Mouse (Mus musculus) hindlimb bud, embryonic 11.5 days (tissue): ENCODE data around the gene Kif2a.

Experiments used
- DNase-seq: peaks from one replicate; pipeline ENCODE4 v3.0.0-alpha.2; 2012; ENCODE audit warnings: low read depth, low spot score; ENCODE audit errors: extremely low spot score

Gene Kif2a

DNA sequence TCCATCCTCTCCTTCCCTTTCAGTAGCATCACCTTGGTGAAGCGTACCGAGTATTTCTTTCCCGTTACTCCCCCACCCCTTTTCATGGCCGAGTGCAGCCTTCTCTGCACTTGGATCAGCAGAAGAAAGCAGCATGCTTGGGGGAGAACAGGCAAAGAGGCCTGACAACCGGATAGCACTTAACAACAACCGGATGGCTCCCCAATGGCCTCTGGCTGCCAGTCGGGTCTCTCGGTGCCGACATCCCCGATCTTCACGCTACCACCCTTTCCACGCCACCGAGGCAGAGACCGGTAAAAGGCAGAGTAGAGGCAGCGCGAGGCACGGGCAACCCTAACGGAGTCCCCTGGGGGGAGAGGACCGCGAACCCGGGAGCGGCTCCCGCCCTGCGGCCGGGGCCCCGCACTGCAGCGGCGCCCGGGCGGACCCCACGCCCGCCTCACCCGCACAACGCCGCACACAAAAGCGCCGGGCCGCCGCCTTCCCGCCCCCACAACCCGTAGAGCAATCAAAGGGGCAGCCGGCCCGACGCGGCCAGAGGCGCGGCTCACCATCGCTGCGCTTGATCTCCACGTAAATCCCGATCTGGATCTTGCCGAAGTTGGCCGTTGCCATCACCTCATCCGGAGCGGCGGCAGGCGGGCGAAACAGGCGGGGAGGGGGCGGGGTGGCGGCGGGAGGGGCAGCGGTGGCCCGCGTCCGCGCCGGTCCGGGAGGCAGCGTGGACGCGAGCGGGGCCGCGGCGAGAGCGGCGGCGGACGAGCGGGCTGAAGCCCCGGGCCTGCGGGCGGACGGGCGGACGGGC, at the start of gene Kif2a:
Gene Kif2a, minus strand, starts transcription at position 666 of the 805 bp plus-strand sequence.
- peak; percentile 31 for DNase-seq

DNA sequence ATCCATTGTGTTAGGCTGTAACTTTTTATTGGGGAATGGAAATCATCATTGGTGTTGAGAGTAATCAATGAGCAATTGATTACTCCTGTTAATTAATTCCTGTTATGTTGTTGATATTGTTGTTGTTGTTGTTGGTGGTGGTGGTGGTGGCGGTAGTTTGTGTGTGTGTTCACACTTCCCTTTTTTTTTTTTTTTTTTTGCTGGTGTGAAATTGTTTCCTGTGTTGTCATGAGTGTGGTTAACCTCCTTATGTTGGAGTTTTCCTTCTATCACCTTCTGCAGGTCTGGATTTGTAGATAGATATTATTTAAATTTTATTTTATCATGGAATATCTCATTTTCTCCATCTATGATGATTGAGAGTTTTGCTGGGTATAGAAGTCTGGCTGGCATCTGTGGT, 47.1 kb upstream of the Kif2a start:
- no peak for DNase-seq

DNA sequence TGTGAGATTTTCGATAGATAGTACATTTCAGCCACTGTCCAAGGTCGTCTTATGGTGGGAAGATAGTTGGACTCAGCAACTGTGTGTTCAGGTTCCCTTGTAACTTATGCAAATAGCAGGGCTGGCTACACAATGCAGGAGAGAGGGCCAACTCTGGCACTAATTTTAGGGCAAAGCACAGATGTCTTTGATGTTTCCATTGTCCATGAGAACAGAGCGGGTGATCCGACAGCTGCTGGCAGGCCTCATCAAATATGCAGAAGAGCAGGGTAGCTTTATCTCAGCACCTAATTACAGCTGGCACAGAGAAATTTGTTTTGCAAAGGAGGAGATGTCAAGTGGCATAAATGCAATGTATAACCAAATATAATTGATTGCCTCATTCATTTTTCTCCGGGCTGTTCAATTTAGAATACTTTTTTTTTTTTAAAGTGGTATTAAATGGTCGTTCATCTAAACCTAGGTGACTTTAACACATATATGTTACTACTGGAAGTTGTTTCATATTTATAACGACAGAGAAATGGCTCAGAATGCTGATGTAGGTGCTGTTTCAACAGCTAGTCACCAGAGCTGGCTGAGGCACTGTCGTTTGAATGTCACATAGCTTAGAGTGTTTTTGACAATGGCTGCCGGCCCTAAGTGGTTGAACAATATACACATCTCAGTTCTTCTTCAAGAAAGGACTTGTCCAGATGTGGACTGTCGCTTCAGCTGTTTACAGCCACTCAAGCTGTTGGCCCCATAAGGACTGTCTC, 43.4 kb upstream of the Kif2a start:
- DNase-seq: no peak

DNA sequence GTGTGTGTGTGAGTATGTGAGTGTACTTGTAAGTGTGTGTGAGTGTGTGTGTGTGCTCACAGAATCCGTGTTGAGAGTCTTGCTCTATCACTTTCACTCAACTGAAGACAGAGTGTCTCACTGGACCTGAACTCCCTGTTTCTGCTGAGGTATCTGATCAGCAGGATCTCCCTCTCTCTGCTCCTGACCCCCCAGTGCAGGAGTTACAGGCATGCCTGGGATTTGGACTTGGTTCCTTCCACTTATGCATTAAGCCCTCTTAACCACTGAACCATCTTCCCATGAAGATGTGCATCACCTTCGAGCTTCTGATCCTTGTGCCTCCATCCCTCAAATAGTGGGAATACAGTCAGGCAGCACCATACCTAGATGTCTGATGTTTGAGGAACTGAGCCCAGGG, 42.3 kb upstream of the Kif2a start:
- no peak for DNase-seq

DNA sequence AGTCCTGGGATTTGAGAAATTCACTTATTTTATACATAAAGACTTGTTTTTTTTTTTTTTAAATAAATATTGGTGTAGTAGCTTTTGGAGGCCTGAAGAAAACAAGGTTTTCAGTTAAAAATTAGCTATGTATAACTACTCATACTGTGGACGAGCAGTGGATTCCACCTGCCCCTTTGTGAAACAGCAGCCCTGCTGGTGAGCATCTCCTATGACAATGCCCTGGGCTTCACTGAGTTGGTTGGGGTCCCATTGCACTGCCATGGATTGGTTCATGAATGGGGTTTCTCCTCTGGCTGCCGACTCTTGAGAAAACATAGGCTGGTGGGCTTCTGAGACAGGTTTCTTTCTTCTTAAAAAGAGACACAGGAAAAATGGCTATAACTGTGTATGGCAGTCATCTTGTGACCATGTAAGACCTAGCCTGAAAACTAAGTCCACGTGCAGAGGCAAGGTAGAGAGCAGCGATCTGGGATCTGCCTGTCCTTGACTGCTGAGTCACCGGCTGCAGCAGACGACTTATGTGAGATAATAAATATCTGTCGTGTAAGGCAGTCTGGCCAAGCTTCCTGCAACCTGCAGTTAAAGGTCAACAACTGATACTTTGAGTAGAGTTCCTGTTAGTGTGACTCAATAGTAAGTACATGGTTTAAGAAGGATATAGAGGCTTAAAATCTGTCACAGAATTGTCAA, 41.3 kb upstream of the Kif2a start:
- no peak for DNase-seq

DNA sequence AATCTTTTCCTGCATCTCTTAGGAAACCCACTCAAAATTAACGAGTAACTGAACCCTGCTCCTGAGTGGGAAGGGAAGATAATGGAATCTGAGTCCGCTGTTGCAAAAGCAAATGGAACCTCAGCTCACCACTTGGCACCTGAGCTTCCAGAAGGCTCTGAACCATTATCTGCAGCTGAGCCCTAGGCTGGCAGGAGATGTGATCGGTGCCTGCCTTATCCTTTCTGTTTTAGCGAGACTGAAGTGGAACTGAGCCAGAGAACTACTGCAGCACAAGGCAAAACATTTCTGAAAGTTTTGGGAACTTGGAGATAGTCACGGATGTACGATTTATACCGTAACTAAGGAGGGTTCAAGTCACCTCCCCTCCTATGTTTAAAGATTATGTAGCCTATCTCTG, 38.2 kb upstream of the Kif2a start:
- no peak for DNase-seq

DNA sequence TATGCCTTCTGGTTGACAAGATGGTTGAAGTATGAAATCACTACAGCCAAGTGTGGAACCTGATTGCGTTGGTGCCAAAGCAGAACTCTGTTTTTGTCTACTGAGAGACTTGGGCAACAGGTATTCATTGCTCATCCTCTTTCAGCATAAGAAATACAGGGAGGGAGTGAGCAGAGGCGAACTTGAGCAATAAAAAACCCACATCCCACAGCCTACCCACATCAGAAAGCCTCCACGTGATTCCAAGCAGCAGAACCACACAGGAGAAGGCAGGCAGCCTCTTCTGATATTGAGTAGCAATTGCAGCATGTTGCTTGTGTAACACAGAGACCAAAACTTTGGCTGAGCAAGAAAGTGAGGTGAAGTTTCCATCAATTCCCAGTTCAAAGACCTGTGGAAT, 37.5 kb upstream of the Kif2a start:
- no peak for DNase-seq

DNA sequence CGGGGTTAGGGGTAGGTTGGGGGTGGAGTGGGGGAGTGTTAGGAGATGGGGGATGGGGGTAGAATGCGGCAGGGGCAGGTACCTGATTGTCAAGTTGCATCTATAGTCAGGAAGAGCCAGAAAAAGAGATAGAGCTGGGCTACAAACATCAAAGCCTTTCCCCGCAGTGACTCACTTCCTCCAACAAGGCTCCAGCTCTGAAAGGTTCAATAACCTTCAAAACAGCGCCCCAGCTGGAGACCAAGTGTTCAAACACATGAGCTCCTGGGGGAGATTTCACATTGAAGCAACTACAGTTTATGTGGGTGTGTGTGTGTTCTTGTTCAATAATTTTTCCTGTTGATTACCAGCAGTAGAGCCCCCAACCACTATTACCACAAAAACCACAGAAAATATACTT, 34.4 kb upstream of the Kif2a start:
- DNase-seq: no peak

DNA sequence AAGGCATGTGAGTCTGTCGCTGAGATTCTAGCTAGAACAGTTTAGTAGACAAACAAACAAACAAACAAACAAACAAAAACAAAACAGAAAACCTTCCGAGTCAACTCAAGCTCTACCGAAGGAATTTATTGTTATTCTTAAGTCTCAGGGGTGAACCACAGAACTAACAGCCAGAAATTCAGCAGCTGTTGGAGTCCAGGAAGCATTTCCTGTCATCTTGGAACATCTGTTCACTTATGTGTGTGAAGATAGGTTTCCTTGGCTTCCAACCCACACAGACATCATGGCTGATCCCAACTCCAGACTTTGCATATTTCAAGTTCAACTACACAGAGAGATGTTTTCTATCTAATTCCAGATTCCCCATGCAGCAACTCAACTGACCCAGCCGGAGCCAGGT, 32.6 kb upstream of the Kif2a start:
- no peak for DNase-seq

DNA sequence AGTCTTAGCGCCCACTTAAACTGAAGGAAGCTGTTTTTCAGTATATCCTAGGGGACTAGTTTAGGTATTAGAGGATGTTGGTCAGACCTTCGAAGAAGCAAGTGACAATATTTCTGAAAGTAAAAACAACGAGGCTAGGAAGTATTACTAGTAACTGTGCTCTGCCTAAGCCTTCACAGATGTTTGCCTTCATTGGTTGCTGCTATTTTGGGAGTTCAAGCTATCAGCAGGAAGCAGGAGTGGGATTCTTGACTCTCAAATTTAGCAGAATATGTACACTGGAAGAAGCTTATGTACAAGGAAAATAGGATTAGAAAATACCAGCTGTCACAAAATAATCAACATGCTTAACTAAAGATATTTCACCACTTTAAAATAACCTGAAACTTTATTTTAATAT, 29.4 kb upstream of the Kif2a start:
- DNase-seq: no peak

DNA sequence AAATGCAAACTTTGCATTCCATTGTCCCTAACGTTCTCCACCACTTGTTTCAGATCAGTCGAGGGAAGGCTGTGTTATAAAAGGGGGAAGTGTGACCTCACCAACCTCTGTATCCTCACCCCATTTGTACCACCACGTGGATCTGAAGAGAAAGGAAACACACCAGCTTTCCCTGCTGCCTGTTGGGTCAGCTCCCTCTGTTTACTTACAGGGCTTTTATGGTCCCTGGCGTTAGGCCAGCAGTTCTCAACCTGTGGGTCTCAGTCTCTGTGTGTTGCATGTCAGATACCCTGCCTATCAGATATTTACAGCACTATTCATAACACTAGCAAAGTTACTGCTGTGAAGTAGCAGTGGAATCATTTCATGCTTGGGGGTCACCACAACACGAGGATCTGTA, 22.3 kb upstream of the Kif2a start:
- DNase-seq: no peak

DNA sequence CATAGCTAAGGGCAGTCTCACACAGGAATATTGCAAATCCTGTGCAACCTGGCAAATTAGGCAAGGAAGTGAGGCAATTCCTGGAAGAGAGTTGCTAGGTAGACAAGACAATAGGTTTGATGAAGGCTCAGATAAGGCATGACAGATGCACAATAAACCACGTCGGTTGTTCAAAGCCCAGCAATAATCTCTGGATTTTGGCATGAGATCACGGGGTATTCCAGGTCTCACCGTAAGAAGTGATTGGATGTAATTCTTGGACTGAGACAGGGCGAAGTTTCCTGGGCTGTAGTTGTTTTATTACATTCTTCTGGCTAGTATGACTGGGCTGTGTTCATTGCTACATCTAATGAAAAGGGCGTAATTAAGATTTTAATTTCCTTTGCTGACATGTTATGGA, 20.6 kb upstream of the Kif2a start:
- no peak for DNase-seq

DNA sequence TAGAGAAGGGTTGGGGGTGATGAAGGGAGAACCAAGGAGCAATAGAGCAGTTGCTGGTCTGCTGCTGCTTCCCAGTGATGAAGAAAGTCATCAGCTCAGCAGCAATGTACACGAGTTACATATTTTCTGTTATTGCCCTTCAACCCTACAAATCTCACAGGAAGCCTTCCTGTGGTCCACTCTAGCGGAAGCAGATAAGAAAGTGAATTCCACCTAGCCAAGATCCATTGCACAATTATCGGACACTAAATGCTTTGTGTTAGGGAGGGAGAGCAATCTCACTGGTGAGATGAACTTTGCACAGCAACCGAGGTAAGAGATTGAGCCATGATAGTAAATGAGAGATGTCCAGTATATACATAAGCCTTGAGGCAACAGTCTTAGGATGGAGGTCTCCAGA, 17.6 kb upstream of the Kif2a start:
- no peak for DNase-seq

DNA sequence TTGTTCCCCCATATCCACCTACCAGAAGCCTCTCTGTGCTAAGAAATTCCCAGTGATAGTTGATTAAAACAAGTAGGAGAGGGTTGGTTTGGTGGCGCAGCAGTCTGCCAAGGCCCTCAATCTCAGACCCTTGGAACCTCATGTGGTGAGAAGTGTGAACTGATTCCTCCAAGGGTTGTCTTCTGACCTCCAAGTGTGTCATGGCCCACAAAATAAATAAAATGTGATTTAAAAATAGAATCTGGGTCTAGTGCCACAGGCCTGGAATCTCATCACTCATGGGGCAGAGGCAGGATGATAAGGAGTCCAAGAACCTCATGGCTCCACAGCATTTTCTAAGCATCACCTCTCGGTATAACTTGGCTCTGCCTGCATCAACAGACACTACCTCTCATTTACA, 16.4 kb upstream of the Kif2a start:
- DNase-seq: no peak

DNA sequence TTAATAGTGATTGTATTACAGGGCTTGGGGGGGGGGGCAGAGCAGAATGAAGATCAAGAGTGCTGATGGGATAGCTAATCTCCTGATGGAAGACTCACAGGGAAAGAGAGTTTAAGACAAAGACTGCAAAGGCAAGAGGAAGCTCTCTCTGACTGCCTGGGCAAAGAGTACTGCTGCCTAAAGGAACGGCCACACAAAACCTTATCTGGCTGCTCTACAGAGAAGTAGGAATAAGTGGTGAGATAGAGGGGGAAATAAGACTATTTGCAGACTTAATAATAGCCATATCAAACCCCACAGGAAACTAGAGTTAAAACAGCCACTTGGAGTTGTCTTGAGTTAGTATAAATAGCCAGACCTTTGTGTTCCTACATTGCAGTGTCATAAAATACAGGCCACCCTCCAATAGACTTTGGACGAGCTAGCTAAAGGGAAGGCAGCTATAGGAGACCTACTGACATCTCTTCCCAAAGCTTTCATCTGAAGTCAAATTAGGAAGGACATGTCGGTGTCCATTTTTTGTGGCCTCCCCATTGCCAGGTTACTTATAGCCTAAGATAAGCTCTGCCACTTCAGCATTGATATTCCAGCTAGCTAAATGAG, 13.7 kb upstream of the Kif2a start:
- no peak for DNase-seq

DNA sequence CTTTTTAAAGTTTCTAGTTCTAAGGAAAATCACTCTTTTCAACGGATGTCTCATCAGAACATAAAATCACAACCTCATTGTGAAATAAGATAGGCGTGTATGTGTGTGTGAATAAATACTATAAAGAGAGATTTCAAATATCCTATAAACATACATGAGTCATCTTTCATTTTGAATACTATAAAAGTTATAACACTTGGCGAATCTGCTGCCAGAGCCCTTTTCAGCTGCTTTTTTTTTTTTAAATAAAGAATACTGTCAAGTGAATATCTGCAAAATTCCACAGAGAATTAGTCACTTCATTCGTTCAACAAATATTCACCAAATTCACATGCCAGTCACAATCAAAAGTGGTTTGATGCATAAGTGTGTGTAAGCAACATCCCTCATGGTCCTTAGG, 13.2 kb upstream of the Kif2a start:
- no peak for DNase-seq

DNA sequence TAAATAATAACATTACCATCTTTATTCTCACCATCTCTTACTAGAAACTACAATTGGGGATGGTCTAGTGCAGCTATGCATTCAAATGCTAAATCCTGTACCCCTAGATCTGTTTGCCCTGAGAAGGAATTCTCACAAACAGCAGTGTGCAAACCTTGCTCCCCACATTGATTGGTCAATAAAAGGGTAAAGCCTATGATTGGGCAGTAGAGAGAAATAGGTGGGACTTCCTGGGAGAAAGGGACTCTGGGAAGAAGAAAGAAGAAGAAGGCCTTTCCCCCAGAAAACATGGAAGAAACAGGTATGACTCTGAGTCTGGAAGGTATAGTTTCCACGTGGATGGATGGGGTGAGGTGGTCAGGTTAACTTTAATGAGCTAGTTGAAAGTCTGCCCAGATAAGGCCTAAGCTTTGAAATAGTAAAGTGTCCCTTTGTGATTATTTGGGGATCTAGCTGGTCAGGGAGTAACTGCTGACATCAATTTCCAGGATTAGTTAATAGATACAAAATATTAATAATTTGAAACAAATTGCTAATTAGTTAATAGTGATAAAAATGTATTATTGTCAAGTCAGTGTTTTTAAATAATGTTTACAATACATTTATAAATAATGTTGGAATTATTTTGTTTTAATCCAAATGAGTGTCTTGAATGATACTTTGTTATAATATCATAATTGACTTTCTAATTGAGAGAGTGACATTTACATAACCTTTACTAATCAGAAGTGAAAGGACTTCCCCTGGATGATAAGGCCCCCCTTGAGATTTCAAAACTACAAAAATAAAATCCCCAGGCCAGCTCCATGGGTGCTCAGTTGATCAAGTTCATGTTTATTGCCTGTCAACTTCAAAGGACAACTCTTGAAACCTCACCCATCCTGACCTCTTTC, 12.3 kb upstream of the Kif2a start:
- no peak for DNase-seq

DNA sequence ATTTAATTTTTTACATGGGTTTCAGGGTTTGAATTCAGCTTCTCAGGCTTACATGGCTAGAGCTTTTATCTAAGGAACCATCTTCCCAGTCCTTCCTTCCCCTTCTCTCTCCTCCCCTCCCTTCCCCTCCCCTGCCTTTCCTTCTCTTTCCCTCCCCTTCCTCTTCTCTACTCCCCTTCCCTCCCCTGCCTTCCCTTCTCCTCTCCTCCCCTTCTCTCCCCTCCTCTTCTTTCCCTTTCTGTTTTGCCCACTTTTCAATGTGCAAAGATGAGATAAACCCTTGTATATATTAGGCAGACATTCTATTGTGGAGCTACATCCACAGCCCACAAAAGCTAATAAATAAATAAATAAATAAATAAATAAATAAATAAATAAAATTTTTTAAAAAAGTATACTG, 9.3 kb upstream of the Kif2a start:
- DNase-seq: no peak

DNA sequence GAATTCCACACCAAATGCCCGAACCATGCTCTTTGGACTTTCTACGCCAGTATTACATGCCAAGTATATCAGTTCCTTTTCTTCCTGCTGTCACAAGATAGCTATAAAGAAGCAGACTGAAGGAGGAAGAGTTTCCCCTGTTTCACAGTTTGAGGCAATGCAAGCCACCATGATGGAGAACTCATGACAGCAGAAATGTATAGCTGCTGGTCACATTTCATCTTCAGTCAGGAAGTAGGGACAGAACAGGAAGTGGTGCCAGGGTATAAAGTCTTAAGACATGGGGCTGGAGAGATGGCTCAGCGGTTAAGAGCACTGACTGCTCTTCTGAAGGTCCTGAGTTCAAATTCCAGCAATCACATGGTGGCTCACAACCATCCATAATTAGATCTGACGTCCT, 5.3 kb upstream of the Kif2a start:
- no peak for DNase-seq

DNA sequence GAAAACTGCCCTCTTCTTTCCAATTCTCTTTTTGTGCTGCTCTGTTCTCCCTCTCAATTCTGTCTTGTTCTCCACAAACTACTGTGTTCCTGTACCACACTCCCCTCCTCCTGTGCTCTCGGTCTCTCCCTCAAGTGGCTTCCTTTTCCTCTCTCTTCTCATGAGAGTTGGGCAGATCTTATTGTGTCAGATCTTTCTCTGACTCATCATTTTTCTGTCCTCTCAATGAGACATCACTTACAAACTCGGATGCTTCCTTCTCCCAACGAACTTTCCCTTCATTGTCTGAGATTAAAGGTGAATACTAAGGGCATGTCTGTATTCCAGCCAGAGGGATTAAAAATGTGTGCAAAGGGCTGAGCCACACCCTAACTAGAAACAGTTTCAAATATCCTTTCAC, 3.7 kb upstream of the Kif2a start:
- DNase-seq: no peak
